Mouse (Mus musculus) frontal cortex, postnatal 36 days (tissue): ENCODE data around the gene Depdc1b.
A peak's percentile ranks its signal among the peaks of the same experiment; 100 is the strongest.

Source experiments
- DNase-seq, 2 experiments: peaks; one replicate each; pipeline ENCODE4 v3.0.0; 2022; ENCODE audit warnings: low spot score in 2 of 2

Depdc1b gene

DNA sequence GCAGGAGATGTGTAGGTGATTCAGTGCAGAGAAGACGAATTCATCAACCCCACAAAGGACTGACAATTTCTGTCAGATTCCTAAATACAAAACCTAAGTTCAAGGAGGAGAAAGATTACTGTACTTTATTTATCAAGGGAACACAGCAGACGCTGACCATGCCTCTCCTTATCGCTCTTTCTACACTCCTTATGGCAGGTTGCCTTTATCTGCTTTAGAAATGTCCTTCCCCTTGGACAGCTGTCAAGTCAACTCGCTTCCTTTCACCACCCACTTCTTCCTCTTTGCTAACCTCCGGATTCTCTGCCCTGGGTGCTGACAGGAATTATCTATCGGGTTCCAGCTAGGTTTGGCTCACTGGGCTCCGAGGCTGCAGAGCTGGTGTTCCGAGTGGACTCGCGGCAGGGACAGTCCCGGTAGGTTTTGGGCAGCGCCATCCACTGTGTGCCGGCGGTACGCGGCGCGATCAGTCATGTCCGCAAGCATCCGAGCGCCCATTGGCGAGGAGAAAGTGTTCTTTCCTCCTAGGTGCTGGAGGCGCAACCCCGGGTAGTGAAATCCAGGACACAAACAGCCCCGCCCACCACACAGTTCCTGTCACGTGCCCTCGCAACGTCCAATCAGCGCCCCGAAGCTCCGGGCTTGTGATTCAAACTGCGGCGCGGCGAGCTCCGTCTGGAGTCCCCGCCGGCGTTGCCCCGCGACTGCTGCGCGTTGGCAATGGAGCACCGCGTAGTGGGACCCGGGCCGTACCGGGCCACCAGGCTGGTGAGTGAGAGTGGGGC is at the start of gene Depdc1b:
TSS of gene Depdc1b (plus strand) at position 631 of the 785 bp plus-strand sequence.
- DNase-seq, result peak; percentile 93 to 95

- DNase-seq, result no peak
Observed at GRCm38 (mm10) chr13:108267841-108268634, 48.1 kb upstream of the Depdc1b start.

DNA sequence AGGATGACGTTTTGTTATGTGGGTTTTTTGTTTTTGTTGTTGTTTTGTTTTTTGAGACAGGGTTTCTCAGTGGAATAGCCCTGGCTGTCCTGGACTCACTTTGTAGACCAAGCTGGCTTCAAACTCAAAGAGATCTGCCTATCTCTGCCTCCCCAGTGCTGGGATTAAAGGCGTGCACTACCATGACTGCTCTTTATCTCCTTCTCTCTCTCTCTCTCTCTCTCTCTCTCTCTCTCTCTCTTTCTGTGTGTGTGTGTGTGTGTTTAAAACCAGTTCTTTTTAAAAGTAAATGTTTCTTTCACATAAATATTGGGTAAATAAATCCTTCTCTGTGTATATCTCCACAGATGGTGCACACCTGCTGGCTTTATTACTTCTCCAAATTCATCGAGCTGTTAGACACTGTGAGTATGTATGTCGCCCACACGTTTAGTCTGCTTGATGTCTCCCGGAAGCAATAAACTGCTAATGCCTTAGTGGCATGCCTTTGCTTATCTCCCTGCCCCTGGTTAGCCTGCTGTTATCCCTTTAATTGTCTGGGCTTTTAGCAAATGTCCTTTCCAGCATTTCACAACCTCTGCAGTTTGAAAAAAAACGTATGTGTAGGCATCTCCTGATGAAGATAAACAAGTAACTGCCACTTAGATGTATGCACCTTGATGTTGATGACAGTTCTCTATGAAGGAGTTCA is 44.5 kb upstream of the Depdc1b start:
- DNase-seq, result no peak

DNA sequence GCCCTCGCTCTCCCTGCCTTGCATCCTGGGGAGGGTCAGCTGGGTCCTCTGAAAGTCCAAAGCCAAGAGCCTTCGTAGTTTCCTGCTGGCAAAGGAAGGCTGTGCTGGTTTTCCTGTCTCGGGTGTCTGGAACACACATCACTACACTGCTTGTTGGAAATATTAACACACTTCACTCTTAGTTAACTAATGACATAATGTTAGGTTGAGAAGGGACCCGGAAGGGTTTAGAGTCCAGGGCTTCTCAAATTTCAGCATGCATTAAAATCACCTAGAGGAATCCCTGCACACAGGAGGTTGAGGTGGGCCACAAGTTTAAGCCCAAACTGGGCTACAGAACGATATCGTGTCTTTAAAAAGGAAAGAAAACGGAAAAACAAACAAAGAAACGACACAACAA is 43.8 kb upstream of the Depdc1b start:
- DNase-seq, result no peak

GRCm38 (mm10) chr13:108273034-108273433 is 43.1 kb upstream of the Depdc1b start:
- DNase-seq, result no peak

DNA sequence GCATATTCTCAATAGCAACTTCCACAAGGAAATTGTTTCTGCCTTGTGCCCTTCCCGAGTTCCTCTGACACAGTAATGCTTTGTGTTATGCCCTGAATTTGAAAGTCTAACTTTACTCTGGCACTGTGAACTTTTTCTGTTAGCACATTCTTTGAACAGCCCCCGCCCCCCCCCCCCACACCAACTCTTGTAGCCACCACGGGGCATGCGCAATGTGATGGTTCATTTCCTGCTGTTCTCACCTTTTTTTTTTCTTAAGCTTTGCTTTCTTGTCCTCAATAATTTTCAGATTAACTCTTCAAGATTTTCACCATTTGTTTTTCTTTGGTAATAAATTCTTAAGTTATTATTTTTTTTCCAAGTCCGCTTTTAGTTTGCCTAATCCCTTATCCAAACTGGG is 42.7 kb upstream of the Depdc1b start:
- no peak for DNase-seq

GRCm38 (mm10) chr13:108276561-108276960 is 39.6 kb upstream of the Depdc1b start:
- DNase-seq, result no peak

GRCm38 (mm10) chr13:108277320-108277719 is 38.8 kb upstream of the Depdc1b start:
- no peak for DNase-seq

GRCm38 (mm10) chr13:108278592-108278991 is 37.5 kb upstream of the Depdc1b start:
- DNase-seq, result no peak

DNA sequence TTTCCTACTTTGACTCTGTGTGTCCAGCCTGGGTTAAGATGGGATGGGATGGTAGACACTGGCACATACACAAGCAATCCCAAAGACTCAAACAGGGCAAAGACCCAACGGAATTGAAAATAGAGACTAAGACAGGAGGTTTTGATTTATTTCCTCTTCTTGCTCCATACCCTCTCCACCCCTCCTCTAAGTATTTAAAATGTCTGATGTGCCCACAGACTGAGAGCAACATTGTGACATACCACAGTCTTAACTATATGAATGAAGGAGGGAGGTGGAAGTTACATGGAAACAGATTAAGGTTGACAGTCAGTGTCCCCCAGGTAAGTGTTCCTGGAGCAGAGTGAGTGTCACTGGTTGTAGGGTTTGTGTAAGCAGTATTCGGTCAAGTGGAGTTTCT is 31.8 kb upstream of the Depdc1b start:
- no peak for DNase-seq

DNA sequence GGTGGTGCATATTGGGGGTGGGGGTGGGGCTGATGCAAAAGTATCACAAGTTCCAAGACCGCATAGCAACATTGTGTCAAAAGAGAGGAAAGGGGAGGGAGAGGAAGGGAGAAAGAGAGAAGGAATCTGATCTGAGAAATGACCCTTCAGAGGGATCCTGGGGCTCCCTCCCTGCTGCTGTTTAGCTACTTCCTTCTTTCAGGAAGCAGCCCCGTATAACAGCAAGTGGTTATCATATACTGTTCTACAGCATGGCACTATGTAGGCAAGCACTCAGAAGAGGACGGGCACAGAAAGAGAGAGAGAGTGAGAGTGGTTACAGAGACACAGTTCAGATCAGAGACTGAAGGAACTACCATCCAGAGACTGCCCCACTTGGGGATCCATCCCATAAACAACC is 28.2 kb upstream of the Depdc1b start:
- DNase-seq, result no peak

GRCm38 (mm10) chr13:108289436-108289835 is 26.7 kb upstream of the Depdc1b start:
- no peak for DNase-seq

DNA sequence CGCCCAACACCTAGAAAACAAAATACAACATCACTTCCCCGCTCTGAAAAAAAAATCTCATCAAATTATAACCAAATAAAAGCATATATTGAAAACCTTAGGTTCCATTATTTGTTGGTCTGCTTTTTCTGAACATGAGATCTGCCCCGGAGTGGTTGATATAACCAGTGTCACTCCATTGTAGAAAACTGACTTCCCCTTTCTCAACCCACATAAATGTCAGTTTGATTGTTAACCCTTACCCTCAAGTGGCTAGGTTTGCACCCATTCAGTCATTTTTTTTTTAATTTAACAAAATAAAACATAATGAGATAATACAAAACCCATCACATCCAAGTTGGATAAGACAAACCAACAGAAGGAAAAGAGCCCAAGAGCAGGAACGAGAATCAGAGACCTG is 25.8 kb upstream of the Depdc1b start:
- no peak for DNase-seq

DNA sequence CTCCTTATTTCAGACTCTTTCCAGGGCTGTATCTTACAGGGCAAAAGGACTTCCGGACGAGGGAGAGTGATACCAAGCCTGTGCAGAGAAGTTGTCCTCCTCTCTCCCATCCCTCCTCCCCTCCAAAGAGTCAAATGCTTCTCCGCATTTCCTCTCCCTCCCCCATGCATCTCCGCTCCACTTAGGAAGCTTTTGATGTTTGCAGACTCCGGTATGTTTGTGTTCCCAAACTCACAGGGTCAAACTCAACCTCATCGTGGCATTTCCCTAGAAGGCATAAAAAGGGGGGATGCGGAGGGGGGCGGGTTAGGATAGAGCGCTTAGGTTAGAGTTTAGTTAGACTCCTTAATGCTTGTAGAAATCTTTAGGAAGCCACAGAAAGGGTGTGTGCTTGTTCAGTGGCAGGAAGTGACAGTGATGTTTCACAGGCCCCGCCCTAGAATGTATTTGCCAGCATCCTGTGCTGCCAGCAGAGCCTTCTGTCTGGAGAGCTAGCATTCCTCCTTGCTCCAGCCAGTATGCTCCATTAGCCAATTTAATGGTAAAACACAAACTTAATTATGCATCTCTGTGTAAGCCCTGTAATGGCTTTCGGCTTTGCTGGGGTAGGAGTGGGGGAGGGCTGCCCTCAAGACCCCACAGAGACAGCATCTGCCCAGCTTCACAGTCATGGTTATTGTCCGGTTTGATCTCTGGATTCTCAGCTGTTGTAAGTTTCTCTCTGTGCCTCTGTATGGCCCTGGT is 18.6 kb upstream of the Depdc1b start:
- DNase-seq, result no peak

- no peak for DNase-seq
Observed at GRCm38 (mm10) chr13:108298241-108298640, 17.9 kb upstream of the Depdc1b start.

GRCm38 (mm10) chr13:108300346-108300950 is 15.7 kb upstream of the Depdc1b start:
- DNase-seq, result no peak

DNA sequence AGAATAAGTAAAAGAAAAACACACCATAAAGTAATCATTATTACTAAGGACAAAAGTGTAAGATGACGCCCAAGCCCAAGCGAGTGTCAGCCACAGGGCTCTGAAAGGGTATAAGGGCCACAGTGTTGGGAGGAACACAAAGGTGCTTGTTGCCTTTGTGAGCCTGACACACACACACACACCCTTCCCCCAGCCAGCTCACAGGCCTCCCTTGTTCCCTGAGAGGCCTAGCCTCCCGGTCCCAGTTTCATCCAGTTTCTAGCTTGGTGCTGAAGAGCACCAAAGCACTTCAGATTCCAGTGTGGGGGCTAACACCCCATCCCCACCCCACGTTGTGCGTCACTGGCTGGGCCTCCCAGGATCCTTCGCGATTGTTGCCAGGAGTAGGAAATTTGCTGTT is 14.7 kb upstream of the Depdc1b start:
- peak; percentile 13 to 20 for DNase-seq

GRCm38 (mm10) chr13:108302957-108303675 is 13.0 kb upstream of the Depdc1b start:
- DNase-seq, result no peak

DNA sequence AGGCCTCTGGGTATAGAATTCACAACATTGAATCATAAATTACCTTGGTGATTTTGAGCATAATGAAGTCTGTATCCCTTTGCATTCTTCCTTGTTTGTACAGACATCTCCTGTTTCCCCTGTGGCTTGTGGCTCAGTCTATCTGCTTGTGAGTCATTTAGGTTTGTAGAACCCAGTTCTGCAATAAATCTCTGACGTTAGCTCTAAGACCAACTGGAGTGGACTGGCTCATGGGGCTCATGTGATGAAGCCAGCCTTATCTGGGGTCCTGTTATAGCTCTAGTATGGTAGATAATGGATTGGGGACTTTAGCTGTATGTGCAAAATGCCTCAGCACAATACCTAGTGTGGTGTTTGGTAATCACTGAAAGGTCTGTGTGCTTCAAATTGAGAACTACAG is 12.3 kb upstream of the Depdc1b start:
- no peak for DNase-seq

DNA sequence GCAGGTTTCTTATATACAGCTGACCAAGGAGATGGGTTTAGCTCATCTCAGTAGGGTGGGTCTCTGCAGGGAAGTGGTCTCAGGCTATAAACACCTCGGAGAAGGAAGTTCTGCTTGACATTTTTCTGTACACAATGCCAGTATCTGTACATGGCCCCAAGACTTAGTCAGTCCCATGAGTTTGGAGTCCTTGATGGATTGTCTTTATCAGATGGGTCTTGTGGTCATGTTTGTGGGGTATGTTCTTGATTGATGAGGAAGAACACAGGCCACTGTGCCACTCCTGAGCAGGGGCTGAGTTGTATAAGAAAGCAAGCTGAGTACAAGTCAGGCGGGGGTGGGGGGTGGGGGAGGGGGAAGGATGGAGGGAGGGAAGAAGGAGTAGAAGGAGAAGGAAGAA is 11.5 kb upstream of the Depdc1b start:
- DNase-seq, result no peak

GRCm38 (mm10) chr13:108316487-108316903 is 363 bp downstream of the Depdc1b start:
- no peak for DNase-seq
